Mouse (Mus musculus): ENCODE data around the gene Tph2.

Tph2 gene

GRCm38 (mm10) chr10:115137016-115137415 is 47.8 kb downstream of the Tph2 start:
- CTCF ChIA-PET: no interaction called here

GRCm38 (mm10) chr10:115127907-115128306 is 56.9 kb downstream of the Tph2 start:
- CTCF ChIA-PET: no interaction called here

- CTCF ChIA-PET: no interaction called here
These were observed 59.3 kb downstream of the Tph2 start for GRCm38 (mm10) chr10:115125550-115125949.

- CTCF ChIA-PET: no interaction called here
These were observed 59.8 kb downstream of the Tph2 start for GRCm38 (mm10) chr10:115125027-115125426.

- CTCF ChIA-PET: no interaction called here
These were observed 76.9 kb downstream of the Tph2 start for GRCm38 (mm10) chr10:115107666-115108540.

- CTCF ChIA-PET: no interaction called here
These were observed 80.6 kb downstream of the Tph2 start for GRCm38 (mm10) chr10:115104175-115104574.

GRCm38 (mm10) chr10:115099890-115100580 is 84.8 kb downstream of the Tph2 start:
- CTCF ChIA-PET: no interaction called here

- CTCF ChIA-PET: no interaction called here
These were observed 87.7 kb downstream of the Tph2 start for GRCm38 (mm10) chr10:115097163-115097562.

GRCm38 (mm10) chr10:115096191-115096590 is 88.6 kb downstream of the Tph2 start:
- CTCF ChIA-PET: no interaction called here

GRCm38 (mm10) chr10:115078232-115078631 is 106.6 kb downstream of the Tph2 start:
- CTCF ChIA-PET: no interaction called here

GRCm38 (mm10) chr10:115069123-115069911 is 115.5 kb downstream of the Tph2 start:
- CTCF ChIA-PET: no interaction called here

- CTCF ChIA-PET: no interaction called here
These were observed 120.9 kb downstream of the Tph2 start for GRCm38 (mm10) chr10:115063936-115064335.

GRCm38 (mm10) chr10:115061498-115061897 is 123.3 kb downstream of the Tph2 start:
- CTCF ChIA-PET: no interaction called here

- CTCF ChIA-PET: no interaction called here
These were observed 124.1 kb downstream of the Tph2 start for GRCm38 (mm10) chr10:115060759-115061158.

- CTCF ChIA-PET: no interaction called here
These were observed 133.2 kb downstream of the Tph2 start for GRCm38 (mm10) chr10:115051602-115052001.

- CTCF ChIA-PET: no interaction called here
These were observed 134.1 kb downstream of the Tph2 start for GRCm38 (mm10) chr10:115050674-115051073.

- CTCF ChIA-PET: no interaction called here
These were observed 134.6 kb downstream of the Tph2 start for GRCm38 (mm10) chr10:115050178-115050577.

GRCm38 (mm10) chr10:115048565-115048964 is 136.3 kb downstream of the Tph2 start:
- CTCF ChIA-PET: no interaction called here

GRCm38 (mm10) chr10:115035748-115036147 is 149.1 kb downstream of the Tph2 start:
- CTCF ChIA-PET: no interaction called here

All from spleen, embryonic (tissue).